Mouse (Mus musculus): ENCODE results near the gene Il1b. TPM values are rescaled to one million over a fixed set of nuclear protein-coding genes. Genes with fewer than 3 reads are reported as not detected.

Il1b gene
- 1.7 and 9.4 TPM in 2 replicates for polyA plus RNA-seq (2012; ENCODE audit: insufficient read depth, insufficient read length, missing spikeins)

DNA sequence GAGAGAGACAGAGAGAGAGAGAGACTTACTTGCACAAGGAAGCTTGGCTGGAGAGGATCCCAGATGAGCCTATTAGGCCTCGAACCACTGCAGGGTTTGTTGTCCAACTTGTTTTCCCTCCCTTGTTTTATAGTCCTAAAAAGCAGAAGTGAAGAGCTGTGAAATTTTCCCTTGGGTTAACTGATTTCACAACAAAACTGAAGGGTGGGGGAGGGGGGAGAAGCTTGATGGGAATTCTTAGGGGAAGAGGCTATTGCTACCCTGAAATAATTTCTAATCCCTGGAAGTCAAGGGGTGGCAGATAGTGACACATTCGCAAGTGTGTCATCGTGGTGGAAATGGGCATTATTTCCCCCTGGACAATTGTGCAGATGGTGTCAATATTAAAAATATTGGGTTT, at the start of gene Il1b:
Gene Il1b (minus strand): TSS at position 101 of the 400 bp plus-strand sequence.
- Histone ChIP-seq H3K4me3 (ENCODE audit: insufficient read depth, low read depth, low read length) (no peak within 1 kb of the TSS), H3K4me1 (ENCODE audit: control insufficient read depth, insufficient read depth, insufficient read length, low read length) (no peaks in the 10 kb centered on the region), H3K27ac (replicated peaks; ENCODE audit: low read depth, low read length) (no peak within 1 kb of the TSS)

DNA sequence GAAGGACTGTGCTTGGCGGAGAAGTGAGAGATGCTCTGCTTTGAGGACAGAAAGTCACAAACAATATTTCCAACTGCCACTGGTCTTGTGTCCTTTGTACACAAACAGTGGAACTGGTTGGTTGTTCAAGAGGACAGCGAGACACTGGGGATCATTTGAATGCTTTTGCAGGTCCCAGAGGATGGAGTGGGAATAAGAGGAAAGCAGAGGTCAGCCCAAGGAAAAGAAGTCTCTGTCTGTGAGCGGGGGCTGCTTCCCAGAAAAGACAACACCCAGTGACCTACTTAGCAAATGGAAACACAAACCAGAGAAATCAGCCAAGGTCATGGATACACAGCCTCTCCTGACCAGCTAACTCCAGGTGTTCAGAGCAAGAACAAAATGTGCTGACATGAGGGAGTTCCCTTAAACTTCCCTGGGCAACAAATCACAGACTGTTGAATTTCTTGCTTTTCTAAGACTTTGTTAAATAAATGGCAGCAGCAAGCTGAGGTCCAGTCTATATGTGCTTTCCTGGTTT, 48.5 kb upstream of the Il1b start:
- Histone ChIP-seq H3K27ac (replicated peaks; ENCODE audit: low read depth, low read length) (no peak overlapping the region), H3K4me3 (ENCODE audit: insufficient read depth, low read depth, low read length) (no peak overlapping the region), H3K4me1 (ENCODE audit: control insufficient read depth, insufficient read depth, insufficient read length, low read length) (no peaks in the 10 kb centered on the region)

- no peak overlapping the region for H3K27ac ChIP-seq (replicated peaks; ENCODE audit: low read depth, low read length)
- no peaks in the 10 kb centered on the region for H3K4me1 ChIP-seq (ENCODE audit: control insufficient read depth, insufficient read depth, insufficient read length, low read length)
- no peak overlapping the region for H3K4me3 ChIP-seq (ENCODE audit: insufficient read depth, low read depth, low read length)
These were observed 43.7 kb upstream of the Il1b start for GRCm38 (mm10) chr2:129414593-129414992.

DNA sequence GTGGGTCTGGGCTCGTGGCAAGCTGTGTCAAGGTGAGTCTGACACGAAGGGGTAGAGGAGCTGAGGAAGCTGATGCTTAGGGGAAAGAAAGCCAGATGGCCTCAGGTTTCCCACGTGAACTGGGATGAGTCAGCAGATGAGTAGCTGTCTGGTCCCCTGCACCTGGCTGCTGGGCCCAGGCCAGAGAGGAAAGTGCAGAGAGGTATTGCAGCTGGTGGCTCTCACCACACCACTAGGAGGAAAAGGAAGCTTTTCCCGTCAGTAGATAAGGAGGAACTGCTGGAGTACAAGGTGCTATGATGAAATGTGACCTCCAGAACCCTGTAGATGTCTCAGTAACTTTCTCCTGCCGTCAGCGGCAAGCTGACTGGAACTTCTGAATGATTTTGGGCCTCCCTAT, 42.5 kb upstream of the Il1b start:
- H3K4me1 ChIP-seq (ENCODE audit: control insufficient read depth, insufficient read depth, insufficient read length, low read length) = no peaks in the 10 kb centered on the region
- H3K4me3 ChIP-seq (ENCODE audit: insufficient read depth, low read depth, low read length) = no peak overlapping the region

DNA sequence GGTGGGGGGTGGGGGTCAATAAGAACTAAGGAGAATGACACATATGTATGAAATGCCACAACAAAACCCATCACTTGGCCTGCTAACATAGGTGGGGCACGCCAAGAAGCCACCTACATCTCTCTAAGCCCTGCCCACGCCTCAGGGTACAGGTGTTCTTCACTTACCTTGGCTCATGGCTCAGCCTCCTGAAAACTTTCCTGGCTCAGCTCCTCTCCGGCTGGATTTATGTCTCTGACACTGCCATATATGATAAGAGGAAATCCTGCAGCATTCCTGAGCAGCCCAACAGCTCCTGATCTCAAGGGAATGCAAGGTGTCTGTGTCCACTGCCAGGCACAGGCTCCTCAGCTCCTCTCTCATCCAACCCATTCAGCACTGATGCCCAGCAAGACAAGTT, 40.7 kb upstream of the Il1b start:
- no peak overlapping the region for H3K4me3 ChIP-seq (ENCODE audit: insufficient read depth, low read depth, low read length)
- H3K4me1 ChIP-seq (ENCODE audit: control insufficient read depth, insufficient read depth, insufficient read length, low read length) = no peaks in the 10 kb centered on the region
- no peak overlapping the region for H3K27ac ChIP-seq (replicated peaks; ENCODE audit: low read depth, low read length)

More for the DNA sequence above, 42.5 kb upstream of the Il1b start:
- H3K27ac ChIP-seq (replicated peaks; ENCODE audit: low read depth, low read length) = no peak overlapping the region

DNA sequence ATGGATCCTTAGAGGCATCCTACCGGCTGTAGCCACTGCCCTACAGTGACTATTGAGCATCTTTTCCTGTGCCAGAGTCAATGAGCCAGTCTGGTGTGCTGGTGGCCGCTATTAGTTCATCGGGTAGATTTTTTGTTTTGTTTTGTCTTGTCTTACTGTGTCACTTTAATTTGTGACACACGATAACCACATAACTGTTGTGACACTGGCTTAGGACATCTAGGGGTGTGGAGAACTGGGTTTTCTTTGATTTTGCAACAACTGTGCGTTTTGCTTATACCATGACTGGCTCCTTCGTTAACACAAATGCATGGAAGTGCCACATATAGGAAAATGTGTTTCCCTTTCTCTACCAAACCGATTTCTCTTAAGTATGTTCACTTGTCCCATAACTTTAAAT, 39.4 kb upstream of the Il1b start:
- H3K27ac ChIP-seq (replicated peaks; ENCODE audit: low read depth, low read length) = no peak overlapping the region
- no peak overlapping the region for H3K4me3 ChIP-seq (ENCODE audit: insufficient read depth, low read depth, low read length)
- H3K4me1 ChIP-seq (ENCODE audit: control insufficient read depth, insufficient read depth, insufficient read length, low read length) = no peaks in the 10 kb centered on the region

DNA sequence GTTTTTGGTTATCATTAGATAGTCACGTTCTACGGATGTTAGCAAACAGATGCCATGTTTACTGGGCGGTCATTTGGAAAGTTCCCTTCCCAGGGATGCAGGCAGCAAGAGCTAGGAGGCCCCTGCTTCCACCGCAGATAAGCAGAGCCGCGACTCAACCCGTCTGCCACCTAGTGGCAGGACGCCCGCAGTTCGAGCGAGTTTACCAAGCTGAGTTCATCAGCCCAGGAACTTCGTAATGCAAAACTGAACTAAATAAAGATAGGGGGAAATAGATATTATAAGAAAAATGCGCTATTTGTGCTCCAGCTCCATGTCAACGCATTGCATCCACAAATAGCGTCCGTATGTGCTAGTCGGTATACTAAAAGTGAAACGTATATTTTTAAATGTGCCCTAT, 37.5 kb upstream of the Il1b start:
- no peak overlapping the region for H3K27ac ChIP-seq (replicated peaks; ENCODE audit: low read depth, low read length)
- H3K4me1 ChIP-seq (ENCODE audit: control insufficient read depth, insufficient read depth, insufficient read length, low read length) = no peaks in the 10 kb centered on the region
- H3K4me3 ChIP-seq (ENCODE audit: insufficient read depth, low read depth, low read length) = no peak overlapping the region

GRCm38 (mm10) chr2:129407596-129407995, 36.7 kb upstream of the Il1b start:
- no peaks in the 10 kb centered on the region for H3K4me1 ChIP-seq (ENCODE audit: control insufficient read depth, insufficient read depth, insufficient read length, low read length)
- no peak overlapping the region for H3K4me3 ChIP-seq (ENCODE audit: insufficient read depth, low read depth, low read length)
- no peak overlapping the region for H3K27ac ChIP-seq (replicated peaks; ENCODE audit: low read depth, low read length)

GRCm38 (mm10) chr2:129406508-129406907, 35.6 kb upstream of the Il1b start:
- no peak overlapping the region for H3K4me3 ChIP-seq (ENCODE audit: insufficient read depth, low read depth, low read length)
- H3K27ac ChIP-seq (replicated peaks; ENCODE audit: low read depth, low read length) = no peak overlapping the region
- no peaks in the 10 kb centered on the region for H3K4me1 ChIP-seq (ENCODE audit: control insufficient read depth, insufficient read depth, insufficient read length, low read length)

- no peak overlapping the region for H3K4me3 ChIP-seq (ENCODE audit: insufficient read depth, low read depth, low read length)
- H3K4me1 ChIP-seq (ENCODE audit: control insufficient read depth, insufficient read depth, insufficient read length, low read length) = no peaks in the 10 kb centered on the region
- H3K27ac ChIP-seq (replicated peaks; ENCODE audit: low read depth, low read length) = no peak overlapping the region
These were observed 32.8 kb upstream of the Il1b start for GRCm38 (mm10) chr2:129403786-129404185.

- H3K4me1 ChIP-seq (ENCODE audit: control insufficient read depth, insufficient read depth, insufficient read length, low read length) = no peaks in the 10 kb centered on the region
These were observed 31.4 kb upstream of the Il1b start for GRCm38 (mm10) chr2:129402330-129402729.

DNA sequence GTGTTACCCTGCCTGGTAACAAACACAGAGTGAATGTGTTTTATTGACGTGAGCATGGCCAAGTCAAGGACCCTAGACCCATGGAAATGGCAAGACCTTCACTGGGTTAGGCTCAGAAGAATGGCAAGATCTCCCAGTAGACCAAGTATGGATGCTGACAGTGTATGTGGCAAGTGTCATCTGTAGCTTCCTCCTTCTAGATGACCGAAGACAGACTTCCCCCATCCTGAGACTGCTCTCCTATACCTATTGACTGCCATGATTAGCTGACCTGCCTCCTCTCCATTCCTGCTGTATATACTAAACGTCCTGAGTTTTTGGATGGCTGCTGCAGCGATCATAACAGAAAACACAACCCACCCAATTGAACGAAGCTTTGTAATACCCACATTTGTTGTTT, 30.9 kb upstream of the Il1b start:
- Histone ChIP-seq H3K27ac (replicated peaks; ENCODE audit: low read depth, low read length) (no peak overlapping the region), H3K4me3 (ENCODE audit: insufficient read depth, low read depth, low read length) (no peak overlapping the region), H3K4me1 (ENCODE audit: control insufficient read depth, insufficient read depth, insufficient read length, low read length) (no peaks in the 10 kb centered on the region)

More at GRCm38 (mm10) chr2:129402330-129402729, 31.4 kb upstream of the Il1b start:
- no peak overlapping the region for H3K4me3 ChIP-seq (ENCODE audit: insufficient read depth, low read depth, low read length)
- no peak overlapping the region for H3K27ac ChIP-seq (replicated peaks; ENCODE audit: low read depth, low read length)

DNA sequence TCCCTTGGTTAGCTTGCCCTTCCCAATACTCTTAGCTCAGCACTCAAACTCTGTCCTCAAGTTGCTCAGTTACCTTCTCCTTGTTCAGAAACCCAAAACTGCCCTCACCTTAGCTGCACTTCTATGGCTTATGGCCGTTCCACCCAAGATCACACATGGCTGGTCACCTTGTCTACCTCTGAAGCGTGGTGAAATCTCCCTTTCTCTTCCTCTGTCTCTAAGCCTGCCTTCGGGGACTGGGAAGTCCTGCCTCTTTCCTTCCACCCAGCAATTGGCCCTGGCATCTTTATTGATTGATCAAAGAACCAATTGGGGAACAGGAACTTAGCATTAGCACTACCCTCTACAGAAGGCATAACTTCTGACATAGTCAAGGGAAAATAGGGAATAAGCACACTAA, 27.2 kb upstream of the Il1b start:
- Histone ChIP-seq H3K4me3 (ENCODE audit: insufficient read depth, low read depth, low read length) (no peak overlapping the region), H3K4me1 (ENCODE audit: control insufficient read depth, insufficient read depth, insufficient read length, low read length) (no peaks in the 10 kb centered on the region), H3K27ac (replicated peaks; ENCODE audit: low read depth, low read length) (no peak overlapping the region)

DNA sequence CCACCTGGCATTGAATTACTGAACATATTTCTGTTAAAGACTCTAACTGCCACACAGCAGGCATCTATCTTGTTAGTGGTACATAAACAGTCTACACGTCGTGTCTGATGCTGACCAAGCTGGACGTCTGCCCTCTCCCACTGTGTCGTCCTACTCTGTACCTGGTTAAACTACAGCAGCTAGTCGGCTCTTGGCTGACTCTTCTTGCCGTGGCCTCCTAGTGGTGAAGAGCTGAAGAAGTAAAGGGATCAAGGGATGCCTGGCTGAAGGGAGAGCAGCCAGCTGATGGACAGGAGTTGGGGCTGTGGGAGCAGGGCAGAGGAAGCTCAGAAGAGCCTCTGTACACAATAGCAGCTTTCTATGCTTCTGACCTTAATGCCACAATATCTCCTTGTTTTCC, 22.6 kb upstream of the Il1b start:
- Histone ChIP-seq H3K4me1 (ENCODE audit: control insufficient read depth, insufficient read depth, insufficient read length, low read length) (no peaks in the 10 kb centered on the region), H3K27ac (replicated peaks; ENCODE audit: low read depth, low read length) (no peak overlapping the region), H3K4me3 (ENCODE audit: insufficient read depth, low read depth, low read length) (no peak overlapping the region)

- no peaks in the 10 kb centered on the region for H3K4me1 ChIP-seq (ENCODE audit: control insufficient read depth, insufficient read depth, insufficient read length, low read length)
- H3K4me3 ChIP-seq (ENCODE audit: insufficient read depth, low read depth, low read length) = no peak overlapping the region
- no peak overlapping the region for H3K27ac ChIP-seq (replicated peaks; ENCODE audit: low read depth, low read length)
These were observed 19.2 kb upstream of the Il1b start for GRCm38 (mm10) chr2:129390161-129390560.

- Histone ChIP-seq H3K4me1 (ENCODE audit: control insufficient read depth, insufficient read depth, insufficient read length, low read length) (no peaks in the 10 kb centered on the region), H3K4me3 (ENCODE audit: insufficient read depth, low read depth, low read length) (no peak overlapping the region), H3K27ac (replicated peaks; ENCODE audit: low read depth, low read length) (no peak overlapping the region)
These were observed 18.4 kb upstream of the Il1b start for GRCm38 (mm10) chr2:129389323-129389722.

DNA sequence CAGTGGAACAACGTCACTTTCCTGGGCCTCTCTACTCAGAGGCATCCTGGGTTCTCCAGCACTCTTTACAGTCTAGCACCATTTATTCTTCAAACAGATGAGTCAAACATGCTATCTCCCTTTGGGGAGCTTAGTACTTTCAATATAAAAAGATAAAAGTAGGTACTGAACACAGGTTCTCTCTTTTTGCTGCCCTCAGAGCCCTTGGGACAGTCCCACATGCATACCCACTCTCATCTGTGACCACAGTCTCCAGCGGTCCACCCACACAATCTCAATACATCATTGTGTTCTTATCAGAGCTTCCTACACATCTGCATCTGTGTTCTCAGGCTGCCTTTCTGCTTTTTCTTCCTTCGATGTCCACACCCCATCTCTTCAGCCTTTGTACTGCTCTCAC, 14.4 kb upstream of the Il1b start:
- Histone ChIP-seq H3K4me1 (ENCODE audit: control insufficient read depth, insufficient read depth, insufficient read length, low read length) (no peaks in the 10 kb centered on the region), H3K27ac (replicated peaks; ENCODE audit: low read depth, low read length) (no peak overlapping the region), H3K4me3 (ENCODE audit: insufficient read depth, low read depth, low read length) (no peak overlapping the region)

All from brown adipose tissue, adult 24 weeks (tissue).